Mouse (Mus musculus) hindbrain, embryonic 11.5 days (tissue): ENCODE measurements at regions not wholly inside any gene's neighbourhood (a gene's known extent, or its start where the extent isn't known, plus 50 kb on each side); places are given as distances from the start of the nearest gene placed in this dataset.

ENCODE experiments used
- ATAC-seq: fragments of 200-750 bp; cut with Nextera tagmentation; 2 replicates; pipeline ENCODE4 v1.8.0; 2017; ENCODE audit warnings: mild to moderate bottlenecking, moderate TSS enrichment, moderate library complexity; ENCODE audit not compliant: low FRiP score
- DNase-seq: peaks from one replicate; pipeline ENCODE4 v3.0.0-alpha.2; 2015; ENCODE audit warnings: low spot score
- H3K27ac ChIP-seq: fragments of 300-500 bp; sonication (generic); 2 replicates; pipeline ENCODE4 v1.5.1; 2014; ENCODE audit warnings: mild to moderate bottlenecking, low read depth, low read length
- H3K27me3 ChIP-seq: fragments of 300-500 bp; sonication (generic); 2 replicates; pipeline ENCODE4 v1.6.1; 2014; ENCODE audit warnings: mild to moderate bottlenecking, low read length, moderate library complexity, mixed read lengths; ENCODE audit not compliant: control insufficient read depth, insufficient read depth
- H3K36me3 ChIP-seq: fragments of 300-500 bp; sonication (generic); 2 replicates; pipeline ENCODE4 v1.6.1; 2014; ENCODE audit warnings: mild to moderate bottlenecking, low read length, moderate library complexity, mixed read lengths; ENCODE audit not compliant: control insufficient read depth, insufficient read depth
- H3K4me1 ChIP-seq: fragments of 300-500 bp; sonication (generic); replicated peaks from 2 replicates; pipeline ENCODE4 v1.6.1; 2014; ENCODE audit warnings: low read length, mixed read lengths; ENCODE audit not compliant: control insufficient read depth, insufficient read depth
- H3K4me2 ChIP-seq: fragments of 300-500 bp; sonication (generic); replicated peaks from 2 replicates; pipeline ENCODE4 v1.6.1; 2014; ENCODE audit warnings: mild to moderate bottlenecking, low read depth, low read length
- H3K4me3 ChIP-seq: fragments of 300-500 bp; sonication (generic); 2 replicates; pipeline ENCODE4 v1.5.1; 2014; ENCODE audit warnings: low read depth, low read length
- H3K9ac ChIP-seq: fragments of 300-500 bp; sonication (generic); 2 replicates; pipeline ENCODE4 v1.6.1; 2014; ENCODE audit warnings: low read depth, low read length
- H3K9me3 ChIP-seq: fragments of 300-500 bp; sonication (generic); 2 replicates; pipeline ENCODE4 v1.6.1; 2016; ENCODE audit warnings: low read length; ENCODE audit not compliant: control insufficient read depth
- WGBS: fragments of 180-500 bp; shearing (Covaris S2); extraction: QIAGEN DNeasy Blood & Tissue Kit; methylation state at CpG from one replicate; pipeline ENCODE4 v1.1.7; 2014; 5-methylcytosine and 5-hydroxymethylcytosine counted together

DNA sequence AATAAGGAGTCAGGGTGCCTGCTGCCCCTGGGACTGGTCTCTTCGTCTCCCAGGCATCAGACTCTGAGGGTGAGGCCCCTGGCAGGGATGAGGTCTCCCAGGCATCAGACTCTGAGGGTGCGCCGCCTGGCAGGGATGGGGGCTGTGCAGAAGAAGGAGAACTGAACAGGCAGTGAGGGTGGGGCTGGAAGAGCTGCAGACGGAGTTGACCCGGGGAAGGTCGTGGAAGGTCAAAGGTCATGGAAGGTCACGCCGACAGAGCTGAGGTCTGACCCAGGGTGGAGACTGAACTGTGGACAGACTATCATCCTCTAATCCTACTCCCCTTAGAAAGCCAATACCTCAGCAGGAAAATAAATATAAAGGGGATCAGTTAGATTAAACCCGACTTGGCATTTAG, 50.6 kb upstream of the Grik3 start:
- Histone ChIP-seq H3K36me3 (no peaks in the 10 kb centered on the region), H3K4me1 (no peaks in the 10 kb centered on the region), H3K9me3 (no peaks in the 10 kb centered on the region), H3K27ac (no peak overlapping the region), H3K27me3 (no peaks in the 10 kb centered on the region), H3K4me2 (no peak overlapping the region), H3K4me3 (no peak overlapping the region), H3K9ac (no peak overlapping the region)
- DNase-seq (no peak), ATAC-seq (no peak)
- WGBS = 19% methylated on average over 9 of the region's 9 CpGs

GRCm38 (mm10) chr4:125437161-125437822, 53.2 kb upstream of the Grik3 start:
- H3K27me3 ChIP-seq = no peaks in the 10 kb centered on the region
- no peak overlapping the region for H3K9ac ChIP-seq
- no peak overlapping the region for H3K4me2 ChIP-seq
- no peaks in the 10 kb centered on the region for H3K36me3 ChIP-seq
- ATAC-seq (no peak), DNase-seq (no peak)
- H3K27ac ChIP-seq = no peak overlapping the region
- no peaks in the 10 kb centered on the region for H3K4me1 ChIP-seq
- WGBS = 81% methylated on average over 13 of the region's 13 CpGs
- no peak overlapping the region for H3K4me3 ChIP-seq
- H3K9me3 ChIP-seq = no peaks in the 10 kb centered on the region

- Histone ChIP-seq H3K9me3 (no peaks in the 10 kb centered on the region), H3K27me3 (no peaks in the 10 kb centered on the region), H3K4me3 (no peak overlapping the region), H3K36me3 (no peaks in the 10 kb centered on the region), H3K27ac (no peak overlapping the region), H3K4me2 (no peak overlapping the region), H3K9ac (no peak overlapping the region), H3K4me1 (no peaks in the 10 kb centered on the region)
- 24% methylated on average over 3 of the region's 3 CpGs for WGBS
- DNase-seq = no peak
- ATAC-seq = no peak
Measured at GRCm38 (mm10) chr4:125433511-125433910, 57.0 kb upstream of the Grik3 start.

DNA sequence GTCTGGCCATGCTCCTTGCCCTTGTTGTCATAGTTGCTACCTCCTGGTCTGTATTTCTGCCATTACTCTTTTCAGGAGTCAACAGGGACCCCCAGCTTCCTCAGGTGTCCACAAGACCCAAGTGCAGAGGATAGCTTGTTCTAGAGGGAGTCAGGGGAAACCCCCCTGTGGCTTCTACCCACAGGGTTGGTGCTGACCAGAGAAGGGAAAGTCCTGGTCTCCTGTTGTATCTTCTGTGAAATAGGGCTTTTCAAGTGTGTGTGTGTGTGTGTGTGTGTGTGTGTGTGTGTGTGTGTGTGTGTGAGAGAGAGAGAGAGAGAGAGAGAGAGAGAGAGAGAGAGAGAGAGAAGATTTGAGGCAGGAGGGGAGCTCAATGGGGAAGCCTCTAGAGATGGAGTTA, 58.9 kb upstream of the Grik3 start:
- Histone ChIP-seq H3K4me3 (no peak overlapping the region), H3K4me1 (no peaks in the 10 kb centered on the region), H3K4me2 (no peak overlapping the region), H3K27ac (no peak overlapping the region), H3K9me3 (no peaks in the 10 kb centered on the region), H3K27me3 (no peaks in the 10 kb centered on the region), H3K36me3 (no peaks in the 10 kb centered on the region), H3K9ac (no peak overlapping the region)
- ATAC-seq (no peak), DNase-seq (no peak)

- Histone ChIP-seq H3K27ac (no peak overlapping the region), H3K4me3 (no peak overlapping the region), H3K36me3 (no peaks in the 10 kb centered on the region), H3K4me1 (no peaks in the 10 kb centered on the region), H3K27me3 (no peaks in the 10 kb centered on the region), H3K4me2 (no peak overlapping the region), H3K9ac (no peak overlapping the region), H3K9me3 (no peaks in the 10 kb centered on the region)
- DNase-seq = no peak
- WGBS = 80% methylated on average over 4 of the region's 4 CpGs
- ATAC-seq = no peak
Measured at GRCm38 (mm10) chr4:125430845-125431244, 59.7 kb upstream of the Grik3 start.

DNA sequence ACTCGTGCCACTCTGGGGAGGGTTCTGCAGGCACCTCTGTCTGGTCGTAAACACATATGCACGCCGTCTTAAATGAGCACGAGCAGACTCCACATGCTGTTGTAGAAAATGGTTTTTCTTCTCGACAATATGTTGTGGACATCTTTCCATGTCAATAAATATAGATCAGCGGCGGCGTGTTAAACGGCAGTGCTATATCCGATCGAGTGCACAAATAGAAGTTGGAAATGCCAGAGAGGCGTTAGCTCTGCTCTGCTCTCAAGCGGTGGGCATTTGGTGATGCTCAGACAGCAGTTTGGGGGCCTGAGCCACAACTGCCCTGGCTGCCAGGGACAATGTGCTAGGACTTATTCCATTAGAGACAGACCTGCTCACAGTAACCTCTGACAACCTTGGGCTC, 61.8 kb upstream of the Grik3 start:
- no peak for ATAC-seq
- Histone ChIP-seq H3K4me1 (no peaks in the 10 kb centered on the region), H3K27me3 (no peaks in the 10 kb centered on the region), H3K9ac (no peak overlapping the region), H3K4me3 (no peak overlapping the region), H3K9me3 (no peaks in the 10 kb centered on the region), H3K36me3 (no peaks in the 10 kb centered on the region), H3K27ac (no peak overlapping the region), H3K4me2 (no peak overlapping the region)
- no peak for DNase-seq
- WGBS = 91% methylated on average over 14 of the region's 14 CpGs

DNA sequence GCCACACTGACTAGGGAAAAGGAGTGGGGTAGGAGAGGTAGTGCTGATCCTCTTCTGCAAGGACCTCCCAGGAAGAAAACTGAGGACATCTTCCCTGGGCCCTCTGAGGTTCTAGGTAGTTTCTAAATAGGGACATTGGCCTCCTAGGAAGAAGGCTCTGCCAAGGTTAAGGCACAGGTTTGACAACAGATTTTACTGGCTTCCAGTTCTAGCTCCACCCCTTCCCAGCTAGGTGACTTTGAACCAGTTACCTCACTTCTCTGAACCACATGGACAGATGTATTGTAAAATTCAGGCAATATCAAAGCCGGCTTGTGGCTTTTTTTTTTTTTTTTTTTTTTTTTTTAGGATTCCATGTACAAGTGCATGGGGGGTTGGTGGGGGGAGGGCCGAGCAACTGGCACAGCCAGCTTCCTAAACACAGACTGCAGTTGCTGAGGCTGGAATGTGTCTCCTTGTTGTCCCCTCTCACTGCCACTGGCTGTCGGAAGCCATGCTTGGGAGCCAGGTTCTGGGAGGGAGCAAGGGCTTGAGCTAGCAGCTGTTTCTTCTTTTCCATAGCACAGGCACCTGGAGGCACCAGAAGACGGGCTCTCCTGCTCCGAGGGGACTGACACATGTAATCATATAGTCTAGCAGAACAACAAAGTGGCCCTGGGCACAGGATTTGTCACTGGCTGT, 69.8 kb upstream of the Grik3 start:
- Histone ChIP-seq H3K4me1 (no peaks in the 10 kb centered on the region), H3K9me3 (no peaks in the 10 kb centered on the region), H3K4me2 (no peak overlapping the region), H3K27ac (no peak overlapping the region), H3K27me3 (no peaks in the 10 kb centered on the region), H3K36me3 (no peaks in the 10 kb centered on the region), H3K4me3 (no peak overlapping the region), H3K9ac (no peak overlapping the region)
- ATAC-seq (no peak), DNase-seq (no peak)
- WGBS = 46% methylated on average over 5 of the region's 5 CpGs

DNA sequence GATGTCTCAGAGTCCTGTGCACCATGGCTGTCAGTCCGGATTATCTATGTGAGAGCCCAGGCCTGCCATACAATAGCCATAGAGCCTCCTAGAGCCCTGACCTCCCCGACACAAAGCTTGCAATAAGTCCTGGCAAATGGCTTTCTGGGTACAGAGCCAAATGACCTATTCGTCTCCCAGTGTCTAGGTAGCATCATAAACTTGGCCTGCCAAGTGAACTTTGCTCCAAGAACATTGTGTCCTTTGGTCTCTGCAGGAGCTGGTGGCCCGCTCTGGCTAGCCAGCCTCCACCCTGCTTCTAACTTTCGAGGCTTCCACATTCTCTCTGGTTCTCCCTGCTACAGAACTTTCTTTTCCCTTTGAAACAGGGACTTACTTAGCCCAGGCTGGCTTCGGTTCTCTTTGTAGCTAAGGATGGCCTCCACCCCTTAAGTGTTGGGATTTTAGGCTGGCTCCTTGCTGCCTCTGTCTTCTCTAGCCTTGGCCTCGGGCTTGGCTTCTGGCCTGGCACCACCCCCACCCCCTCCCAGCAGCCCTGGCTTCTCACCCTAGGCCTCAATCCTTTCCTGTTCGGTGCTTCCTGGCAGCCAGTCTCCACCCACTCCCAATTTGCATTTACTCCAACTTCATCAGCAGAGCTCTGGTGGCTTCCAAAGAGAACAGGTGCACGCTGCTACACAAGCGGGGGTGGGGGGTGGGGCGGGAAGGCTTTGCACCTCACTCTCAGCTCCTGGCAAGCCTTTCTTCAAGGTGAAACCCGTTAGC, 70.8 kb upstream of the Grik3 start:
- H3K4me3 ChIP-seq = no peak overlapping the region
- H3K4me1 ChIP-seq = no peaks in the 10 kb centered on the region
- no peak for ATAC-seq
- no peak overlapping the region for H3K4me2 ChIP-seq
- H3K27ac ChIP-seq = no peak overlapping the region
- H3K36me3 ChIP-seq = no peaks in the 10 kb centered on the region
- H3K9me3 ChIP-seq = no peaks in the 10 kb centered on the region
- 49% methylated on average over 12 of the region's 12 CpGs for WGBS
- no peak overlapping the region for H3K9ac ChIP-seq
- no peaks in the 10 kb centered on the region for H3K27me3 ChIP-seq
- no peak for DNase-seq

GRCm38 (mm10) chr4:125415308-125415707, 75.2 kb upstream of the Grik3 start:
- Histone ChIP-seq H3K4me1 (no peaks in the 10 kb centered on the region), H3K27ac (no peak overlapping the region), H3K36me3 (no peaks in the 10 kb centered on the region), H3K27me3 (no peaks in the 10 kb centered on the region), H3K9me3 (no peaks in the 10 kb centered on the region), H3K9ac (no peak overlapping the region), H3K4me2 (no peak overlapping the region), H3K4me3 (no peak overlapping the region)
- WGBS = 24% methylated on average over 11 of the region's 11 CpGs
- DNase-seq = no peak
- no peak for ATAC-seq
